Mouse (Mus musculus) heart, postnatal 0 days (tissue): ENCODE measurements at regions not wholly inside any gene's neighbourhood (a gene's known extent, or its start where the extent isn't known, plus 50 kb on each side); places are given as distances from the start of the nearest gene placed in this dataset.

ENCODE experiments used
- ATAC-seq: fragments of 200-750 bp; cut with Nextera tagmentation; 2 replicates; pipeline ENCODE4 v1.8.0; 2017; ENCODE audit warnings: low read depth, moderate number of reproducible peaks, moderate library complexity; ENCODE audit not compliant: insufficient read depth
- DNase-seq: peaks from one replicate; pipeline ENCODE4 v3.0.0-alpha.2; 2016; ENCODE audit warnings: low spot score
- H3K27ac ChIP-seq: fragments of 300-500 bp; sonication (generic); 2 replicates; pipeline ENCODE4 v1.5.1; 2014; ENCODE audit warnings: low read depth, mild to moderate bottlenecking
- H3K27me3 ChIP-seq: fragments of 300-500 bp; sonication (generic); 2 replicates; pipeline ENCODE4 v1.6.1; 2014; ENCODE audit warnings: low read length, mixed read lengths; ENCODE audit not compliant: control insufficient read depth, insufficient read depth
- H3K36me3 ChIP-seq: fragments of 300-500 bp; sonication (generic); replicated peaks from 2 replicates; pipeline ENCODE4 v1.6.1; 2014; ENCODE audit warnings: low read length, mixed read lengths; ENCODE audit not compliant: control insufficient read depth, insufficient read depth
- H3K4me1 ChIP-seq: fragments of 300-500 bp; sonication (generic); 2 replicates; pipeline ENCODE4 v1.6.1; 2014; ENCODE audit warnings: antibody characterized with exemption; ENCODE audit not compliant: control insufficient read depth, insufficient read depth
- H3K4me2 ChIP-seq: fragments of 300-500 bp; sonication (generic); 2 replicates; pipeline ENCODE4 v1.6.1; 2014; ENCODE audit warnings: low read depth, mild to moderate bottlenecking, low read length, moderate library complexity
- H3K4me3 ChIP-seq: fragments of 300-500 bp; sonication (generic); 2 replicates; pipeline ENCODE4 v1.5.1; 2014; ENCODE audit warnings: low read depth, low read length
- H3K9ac ChIP-seq: fragments of 300-500 bp; sonication (generic); replicated peaks from 2 replicates; pipeline ENCODE4 v1.6.1; 2014; ENCODE audit warnings: low read depth, low read length, mixed read lengths
- H3K9me3 ChIP-seq: fragments of 300-500 bp; sonication (generic); replicated peaks from 2 replicates; pipeline ENCODE4 v1.6.1; 2016; ENCODE audit warnings: low read length; ENCODE audit not compliant: control insufficient read depth
- CTCF ChIP-seq: IDR thresholded peaks from 2 replicates; pipeline ENCODE4 v1.5.1; 2016; ENCODE audit warnings: antibody characterized with exemption, control low read depth, low read depth
- EP300 ChIP-seq: IDR thresholded peaks from 2 replicates; pipeline ENCODE4 v1.6.1; 2016; ENCODE audit warnings: antibody characterized with exemption, low read depth
- WGBS: fragments of 180-500 bp; shearing (Covaris S2); extraction: QIAGEN DNeasy Blood & Tissue Kit; methylation state at CpG from one replicate; pipeline ENCODE4 v1.1.7; 2014; 5-methylcytosine and 5-hydroxymethylcytosine counted together

- no peak for TF ChIP-seq CTCF
- TF ChIP-seq EP300, result no peak
- DNase-seq (no peak), ATAC-seq (no peak)
- Histone ChIP-seq H3K36me3 (no peaks in the 10 kb centered on the region), H3K9me3 (no peaks in the 10 kb centered on the region), H3K4me3 (no peak overlapping the region), H3K4me1 (0 out of 2 replicates have a peak, but pooled peaks cover 4% of the 10 kb centered on the region), H3K27me3 (no peaks in the 10 kb centered on the region), H3K4me2 (no peak overlapping the region), H3K9ac (no peak overlapping the region), H3K27ac (no peak overlapping the region)
- WGBS, result 77% methylated on average over 6 of the region's 6 CpGs
Observed at GRCm38 (mm10) chr3:35097766-35098165, 447.6 kb downstream of the Sox2 start.

DNA sequence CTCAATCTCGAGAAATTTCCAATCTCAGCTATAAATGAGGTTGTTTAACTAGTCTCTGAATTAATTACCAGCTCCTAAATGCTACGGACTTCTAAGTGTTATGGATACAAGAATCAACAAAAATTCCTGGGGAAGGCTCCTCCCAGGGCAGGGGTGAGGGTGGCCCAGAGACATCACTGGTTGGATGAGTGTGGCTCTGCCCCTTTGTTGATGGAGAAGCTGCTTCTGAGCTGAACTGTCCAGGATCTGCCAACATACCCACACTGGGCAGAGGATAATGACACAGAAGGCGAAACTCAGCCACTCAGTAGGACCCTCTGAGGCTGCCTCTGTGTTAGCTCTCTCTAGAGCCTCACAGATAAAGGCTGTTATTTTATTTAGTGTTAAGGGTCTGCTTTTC is 449.0 kb downstream of the Sox2 start:
- Histone ChIP-seq H3K36me3 (no peaks in the 10 kb centered on the region), H3K27ac (no peak overlapping the region), H3K4me3 (no peak overlapping the region), H3K27me3 (0 out of 2 replicates have a peak, but pooled peaks cover 6% of the 10 kb centered on the region), H3K4me2 (no peak overlapping the region), H3K9ac (no peak overlapping the region), H3K9me3 (no peaks in the 10 kb centered on the region), H3K4me1 (0 out of 2 replicates have a peak, but pooled peaks cover 4% of the 10 kb centered on the region)
- ATAC-seq, result no peak
- no peak for DNase-seq
- 73% methylated on average over 3 of the region's 3 CpGs for WGBS
- no peak for TF ChIP-seq CTCF
- no peak for TF ChIP-seq EP300

DNA sequence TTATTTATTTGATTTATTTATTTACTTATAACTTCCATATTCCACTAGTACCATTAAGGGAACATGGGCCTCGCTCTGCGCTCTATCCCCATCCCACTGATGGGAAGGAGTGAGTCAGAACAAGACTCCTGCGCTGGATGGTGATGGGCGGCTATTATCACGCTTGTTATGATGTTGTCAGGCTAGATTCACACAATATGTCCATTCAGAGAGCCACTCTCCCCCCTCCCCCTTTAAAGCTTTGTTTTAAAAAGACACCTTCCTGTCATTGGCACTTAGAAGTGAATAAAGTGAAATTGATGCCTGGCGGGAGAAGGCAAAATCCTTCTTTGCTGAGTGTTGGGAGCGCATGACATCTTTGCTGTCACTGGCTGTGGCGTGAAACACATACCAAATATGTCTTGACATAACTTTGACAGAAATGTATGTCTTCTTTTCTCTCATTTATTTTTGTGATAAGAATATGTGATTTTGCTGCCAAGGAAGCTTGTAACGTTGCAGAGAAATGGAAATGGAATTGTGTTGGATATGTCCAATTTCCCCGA is 449.7 kb downstream of the Sox2 start:
- no peak overlapping the region for H3K4me3 ChIP-seq
- H3K27me3 ChIP-seq, result 0 out of 2 replicates have a peak, but pooled peaks cover 10% of the 10 kb centered on the region
- no peak overlapping the region for H3K9ac ChIP-seq
- 83% methylated on average over 10 of the region's 10 CpGs for WGBS
- no peaks in the 10 kb centered on the region for H3K9me3 ChIP-seq
- H3K4me2 ChIP-seq, result no peak overlapping the region
- 0 out of 2 replicates have a peak, but pooled peaks cover 4% of the 10 kb centered on the region for H3K4me1 ChIP-seq
- TF ChIP-seq EP300 (no peak), CTCF (no peak)
- ATAC-seq, result no peak
- H3K36me3 ChIP-seq, result no peaks in the 10 kb centered on the region
- no peak overlapping the region for H3K27ac ChIP-seq
- no peak for DNase-seq

DNA sequence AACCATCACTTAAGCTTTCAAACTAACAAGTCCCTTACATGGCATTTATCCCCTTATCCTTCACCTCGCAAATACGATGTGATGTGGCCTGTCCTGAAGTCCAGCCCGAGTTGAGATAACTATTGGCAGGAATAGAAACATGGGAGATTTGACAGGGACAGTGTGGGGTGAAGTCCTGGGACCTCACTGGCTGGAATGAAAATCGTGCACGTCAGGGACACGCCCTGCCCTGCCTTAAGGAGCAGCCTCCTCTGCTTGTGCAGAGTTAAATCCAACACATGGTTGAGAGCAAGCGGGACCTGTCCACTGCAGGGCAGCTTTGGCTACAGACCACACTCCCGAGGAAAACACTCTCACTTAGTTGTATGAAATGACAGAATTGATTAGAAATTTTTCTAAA is 451.1 kb downstream of the Sox2 start:
- H3K4me2 ChIP-seq, result no peak overlapping the region
- no peaks in the 10 kb centered on the region for H3K36me3 ChIP-seq
- 33% methylated on average over 8 of the region's 8 CpGs for WGBS
- ATAC-seq (no peak), DNase-seq (no peak)
- H3K4me3 ChIP-seq, result no peak overlapping the region
- 0 out of 2 replicates have a peak, but pooled peaks cover 14% of the 10 kb centered on the region for H3K27me3 ChIP-seq
- H3K27ac ChIP-seq, result no peak overlapping the region
- H3K9me3 ChIP-seq, result no peaks in the 10 kb centered on the region
- H3K9ac ChIP-seq, result no peak overlapping the region
- TF ChIP-seq EP300 (no peak), CTCF (no peak)
- 0 out of 2 replicates have a peak, but pooled peaks cover 4% of the 10 kb centered on the region for H3K4me1 ChIP-seq

DNA sequence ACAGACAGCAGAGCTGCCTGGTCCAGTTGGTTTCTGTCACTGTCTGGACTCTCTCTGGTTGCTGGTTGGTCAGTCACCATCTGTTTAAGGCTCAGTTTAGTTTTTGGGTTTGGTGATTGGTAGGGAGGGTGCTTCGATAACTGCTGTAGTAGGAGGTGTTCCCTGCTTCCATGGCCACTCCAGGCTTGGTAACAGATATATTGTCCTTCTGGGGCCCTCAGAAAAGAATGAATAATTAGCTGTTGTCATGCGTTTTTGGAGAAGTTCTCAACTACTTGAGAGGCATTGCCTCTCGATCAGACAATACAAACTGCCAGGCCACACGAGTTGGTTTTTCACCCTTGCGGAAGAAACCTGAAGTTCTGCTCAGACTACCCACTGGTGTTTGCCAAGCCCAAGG is 451.7 kb downstream of the Sox2 start:
- H3K27me3 ChIP-seq, result 0 out of 2 replicates have a peak, but pooled peaks cover 14% of the 10 kb centered on the region
- 89% methylated on average over 5 of the region's 5 CpGs for WGBS
- no peak overlapping the region for H3K4me2 ChIP-seq
- no peak for DNase-seq
- no peak for TF ChIP-seq EP300
- no peak for TF ChIP-seq CTCF
- no peak overlapping the region for H3K27ac ChIP-seq
- H3K36me3 ChIP-seq, result no peaks in the 10 kb centered on the region
- H3K4me1 ChIP-seq, result 0 out of 2 replicates have a peak, but pooled peaks cover 4% of the 10 kb centered on the region
- H3K4me3 ChIP-seq, result no peak overlapping the region
- H3K9ac ChIP-seq, result no peak overlapping the region
- no peaks in the 10 kb centered on the region for H3K9me3 ChIP-seq
- no peak for ATAC-seq
